Mouse (Mus musculus) lung, adult 2 months (tissue): ENCODE data around the gene Zfp648. TPM values are rescaled to one million over a fixed set of nuclear protein-coding genes. Genes with fewer than 3 reads are reported as not detected.

Experiments
- DNase-seq: peaks from one replicate; pipeline ENCODE4 v3.0.0; 2022
- H3K4me1 ChIP-seq: fragments of 200-500 bp; 2 replicates; pipeline ENCODE4 v1.6.1; 2011; ENCODE audit warnings: low read length; ENCODE audit not compliant: control insufficient read depth, insufficient read depth
- H3K4me3 ChIP-seq: fragments of 200-500 bp; replicated peaks from 2 replicates; pipeline ENCODE3; 2011; ENCODE audit warnings: low read depth, mild to moderate bottlenecking, control low read depth, low read length; ENCODE audit errors: extremely low read depth
- CTCF ChIP-seq: fragments of 200-500 bp; IDR thresholded peaks from 2 replicates; pipeline ENCODE4 v1.5.1; 2011; ENCODE audit warnings: mild to moderate bottlenecking, low read length, control low read depth; ENCODE audit not compliant: insufficient read depth
- POLR2A ChIP-seq: fragments of 200-500 bp; IDR thresholded peaks from 2 replicates; pipeline ENCODE4 v1.6.1; 2011; ENCODE audit warnings: low read depth, mild to moderate bottlenecking, control low read depth, low read length, borderline replicate concordance; ENCODE audit errors: extremely low read depth
- WGBS: fragments of 180-500 bp; shearing (Covaris S2); methylation state at CpG from one replicate; pipeline ENCODE4 v1.1.7; 2018; 5-methylcytosine and 5-hydroxymethylcytosine counted together
- polyA plus RNA-seq: library from polyadenylated mRNA; depleted of rRNA; stranded (reverse); fragments of >200 nt; gene quantifications from 2 replicates; pipeline ENCODE4 v1.2.3, GENCODE M21; 2012

Zfp648 gene
- polyA plus RNA-seq, 1 experiment, result 0.06 TPM

GRCm38 (mm10) chr1:154204652-154205573 lies 3.9 kb downstream of the Zfp648 start:
- Histone ChIP-seq H3K4me3 (no peak overlapping the region), H3K4me1 (peaks cover 5% of the 10 kb centered on the region; the same call in 1 of the 2 replicates)
- WGBS, result 13% methylated on average over 66 of the region's 66 CpGs
- DNase-seq, result no peak
- TF ChIP-seq POLR2A, result no peak
- no peak for TF ChIP-seq CTCF

- TF ChIP-seq POLR2A (no peak), CTCF (no peak)
- Histone ChIP-seq H3K4me1 (no peaks in the 10 kb centered on the region), H3K4me3 (no peak overlapping the region)
- DNase-seq, result no peak
- 84% methylated on average over 2 of the region's 2 CpGs for WGBS
These were observed 19.0 kb downstream of the Zfp648 start for GRCm38 (mm10) chr1:154219991-154220390.

GRCm38 (mm10) chr1:154220566-154220965 lies 19.6 kb downstream of the Zfp648 start:
- DNase-seq, result no peak
- WGBS, result 87% methylated on average over 3 of the region's 3 CpGs

GRCm38 (mm10) chr1:154223807-154224207 lies 22.8 kb downstream of the Zfp648 start:
- no peaks in the 10 kb centered on the region for H3K4me1 ChIP-seq
- 19% methylated on average over 1 of the region's 1 CpGs for WGBS
- TF ChIP-seq POLR2A (no peak), CTCF (no peak)
- DNase-seq, result no peak
- no peak overlapping the region for H3K4me3 ChIP-seq

More at GRCm38 (mm10) chr1:154220566-154220965, 19.6 kb downstream of the Zfp648 start:
- TF ChIP-seq POLR2A (no peak), CTCF (no peak)
- Histone ChIP-seq H3K4me1 (no peaks in the 10 kb centered on the region), H3K4me3 (no peak overlapping the region)

GRCm38 (mm10) chr1:154232594-154232993 lies 31.6 kb downstream of the Zfp648 start:
- WGBS, result 43% methylated on average over 4 of the region's 4 CpGs
- TF ChIP-seq POLR2A (no peak), CTCF (no peak)
- H3K4me1 ChIP-seq, result peaks cover 3% of the 10 kb centered on the region
- DNase-seq, result no peak
- H3K4me3 ChIP-seq, result no peak overlapping the region

- WGBS, result 63% methylated on average over 6 of the region's 6 CpGs
- Histone ChIP-seq H3K4me3 (no peak overlapping the region), H3K4me1 (peaks cover 3% of the 10 kb centered on the region)
- TF ChIP-seq CTCF (no peak), POLR2A (no peak)
- DNase-seq, result no peak
These were observed 32.0 kb downstream of the Zfp648 start for GRCm38 (mm10) chr1:154233033-154233432.

- H3K4me1 ChIP-seq, result peaks cover 3% of the 10 kb centered on the region
- 80% methylated on average over 9 of the region's 9 CpGs for WGBS
- DNase-seq, result no peak
- H3K4me3 ChIP-seq, result no peak overlapping the region
- TF ChIP-seq POLR2A (no peak), CTCF (no peak)
These were observed 33.8 kb downstream of the Zfp648 start for GRCm38 (mm10) chr1:154234814-154235213.

- Histone ChIP-seq H3K4me3 (no peak overlapping the region), H3K4me1 (no peaks in the 10 kb centered on the region)
- no peak for DNase-seq
- TF ChIP-seq CTCF (no peak), POLR2A (no peak)
These were observed 37.9 kb downstream of the Zfp648 start for GRCm38 (mm10) chr1:154238876-154239275.

GRCm38 (mm10) chr1:154251186-154251585 lies 50.2 kb downstream of the Zfp648 start:
- Histone ChIP-seq H3K4me3 (no peak overlapping the region), H3K4me1 (no peaks in the 10 kb centered on the region)
- TF ChIP-seq CTCF, result no peak
- no peak for TF ChIP-seq POLR2A
- DNase-seq, result no peak
- 61% methylated on average over 2 of the region's 2 CpGs for WGBS

- WGBS, result 52% methylated on average over 5 of the region's 5 CpGs
These were observed 51.8 kb downstream of the Zfp648 start for GRCm38 (mm10) chr1:154252739-154253138.

More at GRCm38 (mm10) chr1:154252739-154253138, 51.8 kb downstream of the Zfp648 start:
- Histone ChIP-seq H3K4me1 (no peaks in the 10 kb centered on the region), H3K4me3 (no peak overlapping the region)
- TF ChIP-seq CTCF (no peak), POLR2A (no peak)
- DNase-seq, result no peak
